Mouse (Mus musculus): ENCODE results near the gene Agmat. TPM values are rescaled to one million over a fixed set of nuclear protein-coding genes. Genes with fewer than 3 reads are reported as not detected.
A peak's percentile ranks its signal among the peaks of the same experiment; 100 is the strongest.

The Agmat gene
- polyA plus RNA-seq, 1 experiment = not detected

- Histone ChIP-seq H3K4me3 (ENCODE audit: insufficient read depth, poor library complexity, severe bottlenecking) (no peak overlapping the region), H3ac (ENCODE audit: control insufficient read depth, insufficient read length, low read depth) (no peak overlapping the region), H3K79me3 (ENCODE audit: low read depth) (no peaks in the 10 kb centered on the region), H3K36me3 (ENCODE audit: control insufficient read depth, insufficient read depth) (no peaks in the 10 kb centered on the region), H3K79me2 (ENCODE audit: control insufficient read depth, insufficient read depth) (no peaks in the 10 kb centered on the region), H3K27me3 (ENCODE audit: control insufficient read depth, insufficient read depth, insufficient read length) (no peaks in the 10 kb centered on the region)
- TF ChIP-seq CEBPB (IDR thresholded peaks at IDR 0.05; ENCODE audit: low read depth) (no peak), MAX (IDR thresholded peaks at IDR 0.05) (no peak), MYOD1 (IDR thresholded peaks at IDR 0.05; ENCODE audit: control insufficient read depth, insufficient read length, low read depth) (no peak), CTCF (IDR thresholded peaks at IDR 0.05; ENCODE audit: control insufficient read depth, insufficient read depth, insufficient read length) (no peak), USF1 (IDR thresholded peaks at IDR 0.05; ENCODE audit: low read depth) (no peak)
Measured at GRCm38 (mm10) chr4:141734446-141735205, 11.8 kb upstream of the Agmat start.

GRCm38 (mm10) chr4:141735206-141735560 lies 11.3 kb upstream of the Agmat start:
- H3ac ChIP-seq (ENCODE audit: control insufficient read depth, insufficient read length, low read depth) = peak overlapping the region; percentile 20
- H3K79me3 ChIP-seq (ENCODE audit: low read depth) = no peaks in the 10 kb centered on the region
- no peak overlapping the region for H3K4me3 ChIP-seq (ENCODE audit: insufficient read depth, poor library complexity, severe bottlenecking)
- no peaks in the 10 kb centered on the region for H3K36me3 ChIP-seq (ENCODE audit: control insufficient read depth, insufficient read depth)
- no peaks in the 10 kb centered on the region for H3K79me2 ChIP-seq (ENCODE audit: control insufficient read depth, insufficient read depth)
- no peak for TF ChIP-seq MYOD1 (IDR thresholded peaks at IDR 0.05; ENCODE audit: control insufficient read depth, insufficient read length, low read depth)
- no peak for TF ChIP-seq FOSL1 (IDR thresholded peaks at IDR 0.05; ENCODE audit: insufficient read depth, low read length, poor library complexity, severe bottlenecking)
- no peak for TF ChIP-seq MYOG (IDR thresholded peaks at IDR 0.05; ENCODE audit: control insufficient read depth, extremely low read depth, insufficient read length)
- TF ChIP-seq USF1 (IDR thresholded peaks at IDR 0.05; ENCODE audit: low read depth) = no peak
- TF ChIP-seq MAX (IDR thresholded peaks at IDR 0.05) = no peak
- no peak for TF ChIP-seq CTCF (IDR thresholded peaks at IDR 0.05; ENCODE audit: control insufficient read depth, insufficient read depth, insufficient read length)
- H3K27me3 ChIP-seq (ENCODE audit: control insufficient read depth, insufficient read depth, insufficient read length) = no peaks in the 10 kb centered on the region

GRCm38 (mm10) chr4:141736856-141737255 lies 9.6 kb upstream of the Agmat start:
- Histone ChIP-seq H3ac (ENCODE audit: control insufficient read depth, insufficient read length, low read depth) (no peak overlapping the region), H3K79me3 (ENCODE audit: low read depth) (no peaks in the 10 kb centered on the region), H3K27me3 (ENCODE audit: control insufficient read depth, insufficient read depth, insufficient read length) (no peaks in the 10 kb centered on the region), H3K36me3 (ENCODE audit: control insufficient read depth, insufficient read depth) (no peaks in the 10 kb centered on the region), H3K79me2 (ENCODE audit: control insufficient read depth, insufficient read depth) (no peaks in the 10 kb centered on the region), H3K4me3 (ENCODE audit: insufficient read depth, poor library complexity, severe bottlenecking) (no peak overlapping the region)
- TF ChIP-seq MAX (IDR thresholded peaks at IDR 0.05) (no peak), FOSL1 (IDR thresholded peaks at IDR 0.05; ENCODE audit: insufficient read depth, low read length, poor library complexity, severe bottlenecking) (no peak), CEBPB (IDR thresholded peaks at IDR 0.05; ENCODE audit: low read depth) (no peak), USF1 (IDR thresholded peaks at IDR 0.05; ENCODE audit: low read depth) (no peak), MYOD1 (IDR thresholded peaks at IDR 0.05; ENCODE audit: control insufficient read depth, insufficient read length, low read depth) (no peak), MYOG (IDR thresholded peaks at IDR 0.05; ENCODE audit: control insufficient read depth, extremely low read depth, insufficient read length) (no peak), CTCF (IDR thresholded peaks at IDR 0.05; ENCODE audit: control insufficient read depth, insufficient read depth, insufficient read length) (no peak)

GRCm38 (mm10) chr4:141738015-141738414 lies 8.5 kb upstream of the Agmat start:
- H3K79me2 ChIP-seq (ENCODE audit: control insufficient read depth, insufficient read depth) = no peaks in the 10 kb centered on the region
- no peak overlapping the region for H3ac ChIP-seq (ENCODE audit: control insufficient read depth, insufficient read length, low read depth)
- TF ChIP-seq MYOD1 (IDR thresholded peaks at IDR 0.05; ENCODE audit: control insufficient read depth, insufficient read length, low read depth) (no peak), MAX (IDR thresholded peaks at IDR 0.05) (no peak), MYOG (IDR thresholded peaks at IDR 0.05; ENCODE audit: control insufficient read depth, extremely low read depth, insufficient read length) (no peak), CTCF (IDR thresholded peaks at IDR 0.05; ENCODE audit: control insufficient read depth, insufficient read depth, insufficient read length) (no peak), FOSL1 (IDR thresholded peaks at IDR 0.05; ENCODE audit: insufficient read depth, low read length, poor library complexity, severe bottlenecking) (no peak), USF1 (IDR thresholded peaks at IDR 0.05; ENCODE audit: low read depth) (no peak)
- H3K4me3 ChIP-seq (ENCODE audit: insufficient read depth, poor library complexity, severe bottlenecking) = no peak overlapping the region
- no peaks in the 10 kb centered on the region for H3K27me3 ChIP-seq (ENCODE audit: control insufficient read depth, insufficient read depth, insufficient read length)
- no peaks in the 10 kb centered on the region for H3K79me3 ChIP-seq (ENCODE audit: low read depth)
- no peaks in the 10 kb centered on the region for H3K36me3 ChIP-seq (ENCODE audit: control insufficient read depth, insufficient read depth)

GRCm38 (mm10) chr4:141741856-141742255 lies 4.6 kb upstream of the Agmat start:
- Histone ChIP-seq H3K36me3 (ENCODE audit: control insufficient read depth, insufficient read depth) (no peaks in the 10 kb centered on the region), H3K27me3 (ENCODE audit: control insufficient read depth, insufficient read depth, insufficient read length) (no peaks in the 10 kb centered on the region)
- TF ChIP-seq MYOG (IDR thresholded peaks at IDR 0.05; ENCODE audit: control insufficient read depth, extremely low read depth, insufficient read length) (no peak), USF1 (IDR thresholded peaks at IDR 0.05; ENCODE audit: low read depth) (no peak), MYOD1 (IDR thresholded peaks at IDR 0.05; ENCODE audit: control insufficient read depth, insufficient read length, low read depth) (no peak), MAX (IDR thresholded peaks at IDR 0.05) (no peak), CEBPB (IDR thresholded peaks at IDR 0.05; ENCODE audit: low read depth) (no peak), FOSL1 (IDR thresholded peaks at IDR 0.05; ENCODE audit: insufficient read depth, low read length, poor library complexity, severe bottlenecking) (no peak), CTCF (IDR thresholded peaks at IDR 0.05; ENCODE audit: control insufficient read depth, insufficient read depth, insufficient read length) (no peak)

GRCm38 (mm10) chr4:141742381-141742780 lies 4.1 kb upstream of the Agmat start:
- Histone ChIP-seq H3K36me3 (ENCODE audit: control insufficient read depth, insufficient read depth) (no peaks in the 10 kb centered on the region), H3K79me3 (ENCODE audit: low read depth) (no peaks in the 10 kb centered on the region), H3ac (ENCODE audit: control insufficient read depth, insufficient read length, low read depth) (no peak overlapping the region), H3K4me3 (ENCODE audit: insufficient read depth, poor library complexity, severe bottlenecking) (no peak overlapping the region), H3K79me2 (ENCODE audit: control insufficient read depth, insufficient read depth) (no peaks in the 10 kb centered on the region), H3K27me3 (ENCODE audit: control insufficient read depth, insufficient read depth, insufficient read length) (no peaks in the 10 kb centered on the region)
- TF ChIP-seq MAX (IDR thresholded peaks at IDR 0.05) (no peak), MYOG (IDR thresholded peaks at IDR 0.05; ENCODE audit: control insufficient read depth, extremely low read depth, insufficient read length) (no peak), CEBPB (IDR thresholded peaks at IDR 0.05; ENCODE audit: low read depth) (no peak)

More at GRCm38 (mm10) chr4:141741856-141742255, 4.6 kb upstream of the Agmat start:
- Histone ChIP-seq H3ac (ENCODE audit: control insufficient read depth, insufficient read length, low read depth) (no peak overlapping the region), H3K79me2 (ENCODE audit: control insufficient read depth, insufficient read depth) (no peaks in the 10 kb centered on the region), H3K4me3 (ENCODE audit: insufficient read depth, poor library complexity, severe bottlenecking) (no peak overlapping the region), H3K79me3 (ENCODE audit: low read depth) (no peaks in the 10 kb centered on the region)

All from C2C12 (cell line).